Mouse (Mus musculus) embryo, embryonic 10.5 days (tissue): ENCODE measurements around the gene Romo1.
"Not testable (repeated sequence)": the region's sequence is repeated elsewhere in the genome, so short reads cannot be mapped to it uniquely, and the experiment has no call there.

Source experiments
- DNase-seq: peaks from one replicate; pipeline ENCODE4 v3.0.0-alpha.2; 2015; ENCODE audit warnings: low spot score

The Romo1 gene

DNA sequence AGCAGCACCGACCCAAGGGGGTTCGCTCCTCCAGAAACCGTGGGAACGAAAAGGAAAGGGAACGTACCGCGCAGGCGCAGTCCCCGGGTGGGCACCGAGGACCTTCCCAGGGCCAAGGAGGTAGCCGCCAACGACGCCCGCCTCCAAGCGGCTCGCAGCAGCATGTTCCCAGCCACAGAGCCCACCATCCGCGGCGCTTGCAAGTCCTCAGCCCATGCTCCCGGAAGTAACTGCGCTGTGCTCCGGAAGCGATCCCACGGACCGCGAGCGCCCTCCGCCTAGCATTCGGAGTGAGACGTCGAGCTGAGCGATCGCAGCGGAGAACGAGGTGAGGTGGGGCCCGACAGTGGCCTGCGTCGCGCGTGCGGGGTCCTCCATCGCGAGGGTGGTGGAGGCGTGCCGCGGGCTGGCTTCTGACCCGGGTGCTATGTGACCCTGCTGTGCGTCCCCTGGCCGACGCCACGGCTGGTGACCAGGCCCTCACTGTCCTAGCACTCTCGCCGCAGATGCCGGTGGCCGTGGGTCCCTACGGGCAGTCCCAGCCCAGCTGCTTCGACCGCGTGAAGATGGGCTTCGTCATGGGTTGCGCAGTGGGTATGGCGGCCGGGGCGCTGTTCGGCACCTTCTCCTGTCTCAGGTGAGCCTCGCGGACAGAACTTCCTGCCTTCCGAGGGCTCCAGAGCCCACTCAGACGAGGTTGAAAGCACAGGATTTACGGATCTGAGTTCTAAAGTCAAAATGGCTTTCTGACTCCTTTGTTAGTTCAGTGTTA lies at the start of gene Romo1, which contains the start of gene Nfs1:
Romo1 (plus strand) TSS at position 87 of the 772 bp plus-strand sequence.
Nfs1 (minus strand) TSS at position 234 of the 772 bp plus-strand sequence.
- DNase-seq: peak; percentile 98

DNA sequence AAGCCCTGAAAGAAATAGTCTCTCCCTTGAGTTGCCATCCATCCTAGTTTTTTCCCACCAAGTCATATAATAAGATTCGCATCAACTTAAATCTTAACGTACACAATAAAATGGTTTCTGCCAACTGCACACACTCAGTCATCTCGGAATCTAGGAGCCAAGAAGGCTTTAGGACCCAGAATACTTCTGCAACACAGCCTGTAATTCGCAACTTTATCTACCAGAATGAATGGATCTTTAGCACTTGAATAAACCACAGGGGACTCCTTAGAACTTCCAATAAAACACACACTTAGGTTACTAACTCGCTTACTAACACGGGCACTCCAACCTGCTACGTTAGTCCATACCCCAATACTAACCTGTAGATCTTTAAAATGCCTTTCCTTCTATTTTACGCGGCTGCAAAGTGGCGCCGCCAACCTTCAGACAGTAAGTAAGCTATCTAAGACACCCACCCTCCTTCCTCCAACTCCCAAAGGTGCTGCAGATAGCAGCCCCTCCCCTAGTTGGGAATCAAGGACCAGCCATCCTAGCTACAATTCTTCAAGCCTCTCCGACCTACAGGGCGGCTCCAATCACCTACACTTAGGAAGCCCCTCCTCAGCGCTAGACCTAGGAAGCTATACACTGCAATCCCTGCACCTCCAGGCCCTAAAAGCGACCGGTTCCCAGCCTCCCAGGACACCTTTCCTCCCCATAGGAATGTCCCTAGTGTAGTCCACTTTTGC lies 33.0 kb upstream of the Romo1 start:
- DNase-seq: peak; percentile 67

- peak; percentile 95 for DNase-seq
Measured at GRCm38 (mm10) chr2:156111358-156112079, 32.3 kb upstream of the Romo1 start, which contains the start of the genes Cpne1 and Rbm12. TSS of gene Cpne1 (minus strand) at chr2:156111965. TSS of gene Rbm12 (minus strand) at chr2:156111978.

GRCm38 (mm10) chr2:156112080-156112423 lies 31.8 kb upstream of the Romo1 start:
- DNase-seq: not testable (repeated sequence)

DNA sequence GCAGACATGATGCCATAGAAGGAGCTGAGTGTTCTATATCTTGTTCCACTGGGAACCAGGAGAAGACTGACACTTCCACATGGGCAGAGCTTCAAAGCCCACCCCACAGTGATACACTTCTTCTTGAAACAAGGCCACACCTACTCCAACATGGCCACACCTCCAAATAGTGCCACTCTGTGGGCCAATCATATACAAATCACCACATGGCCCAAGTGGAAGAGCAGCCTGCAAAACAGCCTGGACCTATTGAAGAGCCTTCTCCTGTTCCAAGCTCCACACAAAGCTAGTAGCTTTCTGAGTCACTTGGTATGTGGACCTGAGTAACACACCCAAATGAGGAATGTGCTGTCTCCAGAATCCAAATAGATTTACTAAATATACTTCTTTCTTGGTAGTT lies 24.3 kb upstream of the Romo1 start:
- DNase-seq: no peak

DNA sequence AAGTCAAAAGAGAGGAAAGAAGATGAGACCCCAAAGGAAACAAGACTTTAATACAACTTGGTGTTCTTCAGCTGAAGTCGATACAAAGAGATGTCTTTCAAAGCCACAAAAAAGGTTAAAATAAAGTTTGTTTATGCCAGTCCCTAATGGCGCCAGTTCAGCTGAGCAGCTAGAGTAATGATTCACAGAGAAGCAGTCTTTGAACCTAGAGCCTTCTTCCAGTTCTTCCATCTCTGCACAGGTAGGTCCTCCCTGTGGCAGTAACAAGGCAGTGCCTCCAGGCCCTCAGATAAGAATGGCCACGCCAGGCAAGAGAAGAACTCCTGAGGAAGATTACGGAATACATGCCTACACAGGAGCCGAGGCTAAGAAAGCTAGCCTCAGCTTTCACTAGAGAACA lies 20.1 kb upstream of the Romo1 start:
- no peak for DNase-seq

DNA sequence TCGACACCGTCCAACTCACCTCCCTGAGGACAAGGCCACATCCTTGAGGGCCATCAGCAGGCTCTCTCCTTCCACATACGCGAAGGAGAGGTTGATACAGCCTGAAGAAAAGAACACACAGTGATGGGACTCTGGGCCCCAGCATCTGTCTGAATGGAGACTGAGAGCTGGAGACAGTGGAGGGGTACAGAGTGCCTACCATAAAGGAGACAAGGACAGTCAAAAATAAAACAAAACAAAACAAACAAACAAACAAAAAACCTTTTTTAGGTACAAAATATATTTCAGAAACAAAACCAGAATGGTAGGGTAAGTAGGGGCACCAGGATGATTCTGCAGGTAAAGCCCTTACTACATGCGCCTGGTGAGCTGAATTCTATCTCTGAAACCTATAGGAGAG lies 16.8 kb upstream of the Romo1 start, which contains the start of gene Gm28036:
Gm28036 (minus strand) TSS at position 101 of the 400 bp plus-strand sequence.
- DNase-seq: no peak

GRCm38 (mm10) chr2:156134161-156134560 lies 9.7 kb upstream of the Romo1 start:
- DNase-seq: no peak

DNA sequence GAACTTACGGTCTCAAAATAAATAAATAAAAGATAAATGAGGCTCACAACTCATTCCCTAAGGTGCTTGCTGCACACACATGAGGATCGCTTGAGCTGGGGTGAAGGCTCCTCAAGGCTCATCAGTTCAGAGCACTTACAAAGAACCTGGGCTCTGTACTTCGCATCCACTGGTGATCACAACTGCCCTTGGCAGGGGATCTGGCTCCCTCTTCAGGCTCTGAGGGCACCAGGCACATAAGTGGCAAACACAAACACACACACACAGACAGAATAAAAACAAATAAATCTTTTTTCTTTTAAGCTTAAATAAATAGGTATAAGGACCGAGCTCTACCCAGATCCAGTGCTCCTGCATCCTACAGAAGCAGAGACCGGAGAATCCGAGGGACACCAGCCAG lies 8.1 kb upstream of the Romo1 start:
- DNase-seq: no peak

GRCm38 (mm10) chr2:156142820-156143219 lies 1.0 kb upstream of the Romo1 start:
- no peak for DNase-seq

DNA sequence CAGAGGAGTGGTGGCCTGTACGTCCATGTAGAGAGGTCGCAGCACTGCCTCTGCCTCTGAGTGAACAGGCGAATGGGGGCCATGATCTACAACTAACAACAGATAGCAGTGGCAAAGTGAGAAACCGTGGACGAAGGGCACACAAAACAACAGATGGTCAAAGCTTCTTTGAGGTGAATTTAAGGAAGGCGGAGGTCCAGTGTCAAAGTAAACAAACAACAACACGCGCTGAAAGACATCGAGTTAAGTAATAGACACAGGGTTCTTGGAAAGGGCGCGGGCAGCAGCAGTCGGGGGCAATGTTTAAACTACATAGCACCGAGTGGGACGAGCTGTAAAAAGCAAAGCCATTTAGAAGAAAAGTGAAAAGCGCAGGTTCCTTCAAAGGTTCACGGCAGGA lies 472 bp upstream of the Romo1 start:
- DNase-seq: peak; percentile 36

DNA sequence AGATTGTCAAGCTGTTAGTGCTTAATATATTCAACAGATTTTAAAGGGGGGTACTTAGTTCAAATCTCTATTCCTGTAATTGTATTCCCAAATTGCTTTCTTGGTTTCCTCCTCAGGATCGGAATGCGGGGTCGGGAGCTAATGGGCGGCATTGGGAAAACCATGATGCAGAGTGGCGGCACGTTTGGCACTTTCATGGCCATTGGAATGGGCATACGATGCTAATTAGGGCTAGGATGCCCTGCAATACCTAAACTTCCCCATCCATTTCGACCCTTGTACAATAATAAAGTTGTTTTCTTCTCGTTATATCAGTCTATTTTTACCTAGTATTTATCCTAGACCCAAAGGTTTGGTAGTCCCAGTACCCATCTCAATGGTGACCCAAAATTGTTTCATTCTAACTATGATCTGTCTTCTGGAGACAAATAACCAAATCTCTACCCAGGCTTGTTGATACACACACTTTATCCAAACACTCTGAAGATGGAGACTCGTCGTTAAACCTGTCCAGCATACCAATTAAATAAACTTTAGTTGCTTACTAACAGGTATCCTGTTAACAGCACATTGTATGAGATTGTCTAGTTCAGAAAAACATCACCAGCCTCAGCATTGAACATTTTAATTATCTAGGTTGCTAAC lies 1.8 kb downstream of the Romo1 start:
- DNase-seq: no peak

DNA sequence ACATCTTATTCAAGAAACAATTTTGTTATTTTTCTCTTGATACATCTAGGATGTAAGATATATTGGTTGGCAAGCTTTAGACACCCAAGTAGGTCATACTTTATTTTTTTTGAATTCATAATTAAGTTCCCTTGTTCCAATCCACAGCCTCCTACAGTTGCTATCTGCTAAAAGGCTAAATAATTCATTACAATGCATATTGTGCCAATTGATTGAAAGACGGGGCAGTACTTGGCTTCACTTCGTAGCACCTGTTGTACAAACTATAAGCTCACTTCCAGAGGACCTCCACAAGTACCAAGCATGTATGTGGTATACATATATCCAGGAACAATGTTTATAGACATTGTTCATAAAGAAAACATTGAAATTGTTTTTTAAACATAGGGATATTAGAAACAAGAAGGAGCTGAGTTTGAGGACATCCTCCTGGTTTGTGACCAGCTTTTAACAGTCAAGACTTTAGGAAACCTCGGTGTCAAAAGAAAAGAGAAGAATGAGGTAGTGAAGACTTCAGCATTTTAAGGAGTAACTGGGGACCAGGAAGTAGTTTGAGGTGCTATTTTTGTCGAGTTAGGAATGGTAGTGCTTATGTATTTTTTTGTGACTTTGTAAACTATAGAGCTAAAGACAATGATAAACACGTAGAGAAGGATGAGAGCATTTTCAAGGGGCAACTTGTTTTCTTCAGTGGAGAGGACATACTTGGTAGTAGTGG lies 2.6 kb downstream of the Romo1 start:
- DNase-seq: no peak

DNA sequence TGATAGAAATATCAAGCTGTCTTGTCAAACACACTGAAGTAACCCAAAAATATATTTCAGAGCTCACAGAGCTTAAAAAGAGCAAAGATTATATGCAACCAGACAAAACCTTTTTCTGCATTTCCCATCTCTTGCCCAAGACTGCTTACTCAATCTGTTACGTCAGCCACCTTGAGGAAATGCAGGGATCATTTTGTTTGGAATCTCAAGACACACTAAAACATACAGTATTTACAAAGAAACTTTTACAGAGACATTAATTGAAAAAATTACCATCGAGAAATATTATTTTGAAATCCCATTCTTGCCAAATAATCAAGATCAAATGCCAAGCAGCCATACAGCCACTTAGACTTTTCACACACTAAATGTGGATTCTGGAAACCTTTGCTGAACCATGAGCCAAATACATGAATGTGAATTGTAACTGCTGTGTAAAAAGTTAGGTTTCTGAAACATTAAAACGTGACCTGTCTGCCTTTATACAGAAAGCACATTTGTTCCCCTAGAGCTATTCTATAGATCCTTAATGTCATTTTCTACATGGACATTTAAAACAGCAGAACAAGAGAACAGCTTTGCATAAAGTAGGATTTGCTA lies 3.6 kb downstream of the Romo1 start:
- no peak for DNase-seq

GRCm38 (mm10) chr2:156151538-156151937 lies 7.7 kb downstream of the Romo1 start:
- no peak for DNase-seq

GRCm38 (mm10) chr2:156165478-156165877 lies 21.6 kb downstream of the Romo1 start:
- no peak for DNase-seq

- no peak for DNase-seq
Measured at GRCm38 (mm10) chr2:156166557-156166956, 22.7 kb downstream of the Romo1 start.

- no peak for DNase-seq
Measured at GRCm38 (mm10) chr2:156177079-156177478, 33.2 kb downstream of the Romo1 start.

DNA sequence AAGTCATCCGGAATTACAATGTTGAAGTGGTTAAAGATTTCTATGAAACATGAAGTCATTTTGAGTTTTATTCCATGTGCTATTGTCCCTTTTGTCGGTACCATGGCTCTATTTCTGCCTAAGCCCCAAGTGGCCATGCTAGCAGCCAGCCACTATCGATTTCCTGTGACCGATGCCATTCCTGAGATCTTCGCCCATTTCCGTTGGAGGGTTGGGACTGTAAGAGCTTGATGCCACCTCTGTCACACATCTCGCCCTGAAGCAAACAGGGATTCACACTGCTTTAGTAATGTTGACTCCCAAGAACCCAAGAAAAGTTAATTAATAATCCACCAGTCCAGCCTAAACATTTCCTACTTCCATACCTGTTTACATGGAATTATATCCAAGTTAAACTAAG lies 33.8 kb downstream of the Romo1 start:
- no peak for DNase-seq

DNA sequence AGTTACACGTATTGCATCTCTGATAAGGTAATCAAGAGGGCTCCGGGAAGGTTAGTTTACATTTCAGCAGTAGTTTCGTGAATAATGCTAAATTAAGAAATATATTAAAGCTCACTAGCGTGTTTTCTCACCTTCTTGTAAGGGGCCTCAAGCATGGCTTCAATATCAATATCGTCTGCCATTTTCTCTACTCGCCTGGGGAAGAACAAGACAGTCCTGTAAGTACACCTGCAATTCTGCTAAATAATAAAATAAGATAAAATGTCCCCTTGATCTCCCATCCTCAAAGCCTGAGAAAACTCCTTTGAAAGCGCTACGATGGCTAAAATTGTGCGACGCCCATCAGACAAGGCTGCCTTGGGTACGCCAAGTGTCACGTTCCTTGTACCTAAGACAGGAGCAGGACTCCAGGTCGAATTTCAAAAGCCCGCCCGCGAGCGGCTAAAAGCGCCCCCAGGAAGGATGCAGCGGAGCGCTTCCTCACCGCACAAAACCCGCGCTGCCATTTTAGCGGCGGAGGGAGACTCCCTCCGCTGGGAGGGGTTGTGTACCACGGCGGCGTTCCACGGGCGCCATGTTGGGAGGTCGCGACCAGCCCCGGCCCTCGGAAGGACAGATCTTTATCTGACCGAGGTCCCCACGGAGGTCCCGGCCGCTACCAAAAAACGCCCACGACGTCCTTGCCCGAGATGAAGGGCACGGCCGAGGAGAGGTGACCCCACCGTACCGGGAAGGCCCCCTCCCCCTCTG lies 35.4 kb downstream of the Romo1 start:
- DNase-seq: peak; percentile 87
